Mouse (Mus musculus) heart, embryonic 12.5 days (tissue): ENCODE measurements around the gene Snx6. TPM values are rescaled to one million over a fixed set of nuclear protein-coding genes. Genes with fewer than 3 reads are reported as not detected.

ENCODE experiments used
- polyA plus RNA-seq: library from polyadenylated mRNA; unstranded; fragments of >200 nt; fragmentation: Nextera tagmentation; extraction: Ambion mirVana; gene quantifications from 2 replicates; pipeline ENCODE4 v1.2.1, GENCODE M21; 2016

Snx6 gene
- polyA plus RNA-seq, 1 experiment from 2014 or later, result 122 TPM

Other genes starting within 250 kb of the Snx6 start
- gene Sptssa, start 139.1 kb downstream of the Snx6 start, polyA plus RNA-seq, result 121 and 124 TPM in 2 replicates
- 45.4 and 49.9 TPM in 2 replicates for gene Eapp, start 99.8 kb downstream of the Snx6 start, polyA plus RNA-seq
- gene Cfl2, start 67.2 kb upstream of the Snx6 start, polyA plus RNA-seq, result 405 and 431 TPM in 2 replicates
- gene Gm20403, start 190.8 kb upstream of the Snx6 start, polyA plus RNA-seq, result not detected in 2 replicates
- 15.5 and 19.5 TPM in 2 replicates for gene Baz1a, start 218.6 kb upstream of the Snx6 start, polyA plus RNA-seq